Mouse (Mus musculus) embryonic fibroblast, embryonic 13.5 days (primary cell): Measurements from ENCODE around the gene Mb. TPM values are rescaled to one million over a fixed set of nuclear protein-coding genes. Genes with fewer than 3 reads are reported as not detected.

Experiments used
- H3K27ac ChIP-seq: 2 replicates; pipeline ENCODE4 v1.5.1; 2012; ENCODE audit warnings: low read length, control low read depth, inconsistent platforms; ENCODE audit not compliant: insufficient read depth
- H3K4me1 ChIP-seq: 2 replicates; pipeline ENCODE4 v1.6.1; 2011; ENCODE audit warnings: low read length; ENCODE audit not compliant: control insufficient read depth, insufficient read depth
- H3K4me3 ChIP-seq: 2 replicates; pipeline ENCODE4 v1.5.1; 2011; ENCODE audit warnings: mild to moderate bottlenecking, control low read depth, low read length; ENCODE audit not compliant: insufficient read depth
- CTCF ChIP-seq: IDR thresholded peaks from 2 replicates; pipeline ENCODE4 v1.5.1; 2011; ENCODE audit warnings: mild to moderate bottlenecking, control low read depth, low read length, moderate library complexity, borderline replicate concordance; ENCODE audit not compliant: insufficient read depth
- POLR2A ChIP-seq: IDR thresholded peaks from 2 replicates; pipeline ENCODE4 v1.6.1; 2011; ENCODE audit warnings: low read depth, mild to moderate bottlenecking, control low read depth, low read length, moderate library complexity
- polyA plus RNA-seq: library from polyadenylated mRNA; stranded (reverse); fragments of >200 nt; gene quantifications from 2 replicates; pipeline ENCODE4 v1.2.4, GENCODE M21; 2011; ENCODE audit warnings: low read depth; ENCODE audit not compliant: missing spikeins, insufficient read length

Gene Mb
- polyA plus RNA-seq, 1 experiment = not detected

DNA sequence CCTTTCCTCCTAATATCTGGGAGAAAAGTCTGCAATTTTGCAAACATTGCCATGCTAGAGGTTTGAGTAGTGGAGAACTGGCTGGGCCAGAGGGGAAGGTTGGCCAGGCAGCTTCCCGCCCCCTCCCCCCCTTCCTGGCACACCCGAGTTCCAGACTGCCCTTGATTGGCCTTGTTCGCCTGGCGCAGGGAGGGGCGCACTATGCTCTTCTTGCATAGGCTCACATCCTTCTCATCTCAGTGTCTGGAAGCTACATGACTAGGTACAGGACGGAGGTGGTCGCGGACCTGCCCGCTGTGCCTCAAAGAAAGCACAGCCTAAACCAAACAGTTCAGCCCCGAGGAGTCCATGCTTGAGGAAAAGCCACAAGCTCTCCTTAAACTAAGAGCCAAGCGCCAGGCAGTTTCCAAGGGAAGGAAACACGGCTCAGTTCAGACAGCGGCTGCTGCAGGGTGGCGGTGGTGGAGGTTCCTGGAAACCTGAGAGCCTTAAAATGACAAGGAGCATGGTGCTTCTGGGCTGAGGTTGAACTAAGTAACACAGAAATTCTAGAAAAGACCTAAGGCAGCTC is 30.3 kb upstream of the Mb start:
- H3K4me3 ChIP-seq = no peak overlapping the region

DNA sequence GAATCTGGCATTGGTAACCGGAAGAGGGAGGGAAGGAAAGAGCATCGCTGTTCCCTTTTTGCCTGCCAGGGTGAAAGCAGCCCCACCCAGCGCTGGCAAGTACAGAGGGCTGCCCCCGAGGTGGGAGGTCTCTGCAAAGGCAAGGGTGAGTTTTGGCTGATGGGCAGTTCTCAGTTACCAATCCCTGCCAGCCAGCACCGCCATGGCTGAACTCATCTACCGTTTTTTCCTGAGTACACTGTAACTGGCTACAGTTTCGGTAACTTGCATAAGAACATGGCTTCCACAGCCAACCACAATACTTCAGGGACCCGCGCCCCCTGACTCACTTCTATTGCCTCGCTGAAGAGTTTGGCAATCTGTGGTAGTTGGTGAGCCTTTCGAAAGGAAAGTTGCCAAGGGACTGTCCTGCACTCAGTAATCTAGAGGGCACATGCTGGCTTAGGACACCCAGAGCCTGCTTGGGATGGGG is 29.5 kb upstream of the Mb start:
- TF ChIP-seq POLR2A (no peak), CTCF (no peak)
- Histone ChIP-seq H3K4me1 (peaks cover 5% of the 10 kb centered on the region), H3K4me3 (no peak overlapping the region), H3K27ac (peak overlapping the region; percentile 24)

More for the DNA sequence above, 30.3 kb upstream of the Mb start:
- no peak for TF ChIP-seq POLR2A
- TF ChIP-seq CTCF = no peak
- no peak overlapping the region for H3K27ac ChIP-seq
- peaks cover 5% of the 10 kb centered on the region for H3K4me1 ChIP-seq

GRCm38 (mm10) chr15:77079256-77079822 is 28.9 kb upstream of the Mb start:
- no peak for TF ChIP-seq POLR2A
- no peak for TF ChIP-seq CTCF
- H3K4me3 ChIP-seq = no peak overlapping the region
- peak overlapping the region; percentile 24 for H3K27ac ChIP-seq
- peaks cover 5% of the 10 kb centered on the region for H3K4me1 ChIP-seq

- peaks cover 5% of the 10 kb centered on the region for H3K4me1 ChIP-seq
- H3K27ac ChIP-seq = no peak overlapping the region
- H3K4me3 ChIP-seq = no peak overlapping the region
- TF ChIP-seq CTCF (no peak), POLR2A (no peak)
Observed at GRCm38 (mm10) chr15:77078786-77079185, 28.3 kb upstream of the Mb start.

- no peak overlapping the region for H3K4me3 ChIP-seq
- H3K27ac ChIP-seq = no peak overlapping the region
- H3K4me1 ChIP-seq = peaks cover 5% of the 10 kb centered on the region
- TF ChIP-seq POLR2A (no peak), CTCF (no peak)
Observed at GRCm38 (mm10) chr15:77077906-77078305, 27.4 kb upstream of the Mb start.

DNA sequence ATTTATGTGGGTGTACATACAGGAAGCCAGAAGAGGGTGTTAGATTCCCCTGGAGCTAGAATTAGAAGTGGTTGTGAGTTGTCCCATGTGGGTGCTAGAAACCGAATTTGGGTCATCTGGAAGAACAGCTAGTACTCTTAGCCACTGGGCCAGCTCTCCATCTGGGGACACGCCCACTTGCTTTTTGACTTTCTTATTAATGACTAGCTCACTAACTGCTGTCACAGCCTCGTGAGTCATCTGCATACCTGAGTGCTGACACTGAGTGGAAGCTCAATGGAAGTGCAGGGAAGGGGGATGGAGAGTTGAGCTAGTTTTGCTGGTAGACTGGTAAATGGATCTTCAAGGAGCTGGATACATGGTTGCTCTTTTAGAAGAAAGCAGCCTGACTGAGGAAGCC is 26.1 kb upstream of the Mb start:
- peaks cover 5% of the 10 kb centered on the region for H3K4me1 ChIP-seq
- TF ChIP-seq POLR2A = no peak
- no peak for TF ChIP-seq CTCF
- H3K4me3 ChIP-seq = no peak overlapping the region
- H3K27ac ChIP-seq = peak overlapping the region; percentile 42

GRCm38 (mm10) chr15:77072556-77073163 is 22.2 kb upstream of the Mb start:
- peaks cover 12% of the 10 kb centered on the region for H3K4me1 ChIP-seq
- TF ChIP-seq CTCF (no peak), POLR2A (no peak)
- H3K27ac ChIP-seq = no peak overlapping the region
- H3K4me3 ChIP-seq = no peak overlapping the region

- Histone ChIP-seq H3K4me3 (no peak overlapping the region), H3K4me1 (peaks cover 8% of the 10 kb centered on the region; the same call in 1 of the 2 replicates), H3K27ac (no peak overlapping the region)
- TF ChIP-seq CTCF (no peak), POLR2A (no peak)
Observed at GRCm38 (mm10) chr15:77071501-77071900, 21.0 kb upstream of the Mb start.

DNA sequence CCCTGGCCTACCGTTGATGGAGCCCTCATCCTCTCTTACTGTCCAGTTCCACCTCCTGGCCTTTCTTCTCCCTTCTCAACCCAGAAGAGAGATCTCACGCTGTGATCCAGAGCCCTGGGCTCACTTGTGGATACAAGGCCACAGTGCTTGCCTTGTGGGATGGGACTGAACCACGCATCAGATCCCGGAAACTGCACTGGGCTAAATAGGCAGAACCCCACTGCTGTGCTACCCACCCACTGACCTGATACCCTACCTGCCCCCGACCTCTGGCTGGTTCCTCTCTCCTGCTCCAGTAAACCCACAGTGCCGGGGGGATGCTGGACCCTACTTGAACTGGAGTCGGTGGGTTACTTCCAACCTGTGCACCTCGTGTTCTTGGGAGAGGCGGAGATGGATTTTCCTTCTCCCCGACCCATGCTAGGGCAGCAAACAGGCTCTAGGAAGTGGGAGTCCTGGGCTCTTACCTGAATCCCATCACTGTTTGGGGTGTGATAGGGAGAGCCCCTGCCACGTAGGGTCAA is 20.3 kb upstream of the Mb start:
- Histone ChIP-seq H3K4me3 (no peak overlapping the region), H3K4me1 (peaks cover 8% of the 10 kb centered on the region; the same call in 1 of the 2 replicates), H3K27ac (no peak overlapping the region)
- no peak for TF ChIP-seq POLR2A
- no peak for TF ChIP-seq CTCF

DNA sequence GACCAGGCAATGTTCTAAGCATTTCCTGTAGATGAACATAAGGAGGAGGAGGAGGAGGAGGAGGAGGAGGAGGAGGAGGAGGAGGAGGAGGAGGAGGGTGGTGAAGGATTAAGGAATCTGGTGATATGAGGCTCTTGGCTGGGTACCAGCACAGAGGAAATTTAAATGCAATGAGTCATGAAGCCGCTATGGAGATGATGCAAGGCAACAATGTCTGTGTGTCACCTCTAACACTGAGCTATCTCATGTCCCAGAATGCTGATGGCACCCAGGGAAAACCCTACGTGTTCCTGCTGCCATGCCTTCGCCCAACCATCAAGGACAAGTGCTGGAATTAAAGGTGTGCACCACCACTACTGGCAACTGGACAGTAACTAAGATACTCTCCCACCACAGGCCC is 18.5 kb upstream of the Mb start:
- no peak for TF ChIP-seq POLR2A
- no peak for TF ChIP-seq CTCF
- H3K4me3 ChIP-seq = no peak overlapping the region
- peak overlapping the region; percentile 50 for H3K27ac ChIP-seq

More for the DNA sequence above, 18.5 kb upstream of the Mb start:
- peaks cover 8% of the 10 kb centered on the region; the same call in 1 of the 2 replicates for H3K4me1 ChIP-seq
